Mouse (Mus musculus) ES-E14 (cell line): ENCODE measurements around the gene Hdac9.

Source experiments
- HCFC1 ChIP-seq: IDR thresholded peaks from 2 replicates; pipeline ENCODE4 v1.6.1; 2012; ENCODE audit warnings: low read length, inconsistent platforms, borderline replicate concordance; ENCODE audit not compliant: insufficient read depth
- MAFK ChIP-seq: IDR thresholded peaks from 2 replicates; pipeline ENCODE4 v1.6.1; 2014; ENCODE audit warnings: mild to moderate bottlenecking, low read depth, low read length, inconsistent platforms; ENCODE audit not compliant: insufficient read depth
- ZNF384 ChIP-seq: IDR thresholded peaks from 2 replicates; pipeline ENCODE4 v1.6.1; 2012; ENCODE audit warnings: low read depth, low read length, inconsistent platforms

GRCm38 (mm10) chr12:34218561-34218960 lies 698.3 kb downstream of the Hdac9 start:
- TF ChIP-seq HCFC1, result no peak
- no peak for TF ChIP-seq ZNF384
- no peak for TF ChIP-seq MAFK
